Mouse (Mus musculus): ENCODE results near the gene 2010111I01Rik.

- TF ChIP-seq CTCF (IDR thresholded peaks at IDR 0.05; ENCODE audit: low read depth, low read length) (no peak), POLR2A (IDR thresholded peaks at IDR 0.05; ENCODE audit: extremely low read depth, insufficient read depth, low read length) (no peak)
Observed at GRCm38 (mm10) chr13:63277316-63277715, 312.6 kb downstream of the 2010111I01Rik start.
